Mouse (Mus musculus) lung, embryonic 15.5 days (tissue): ENCODE data around the gene Ppm1d. TPM values are rescaled to one million over a fixed set of nuclear protein-coding genes. Genes with fewer than 3 reads are reported as not detected.

Source experiments
- ATAC-seq: fragments of 200-750 bp; cut with Nextera tagmentation; 2 replicates; pipeline ENCODE4 v1.8.0; 2017; ENCODE audit warnings: moderate number of reproducible peaks, borderline replicate concordance; ENCODE audit not compliant: low FRiP score, low TSS enrichment; ENCODE audit errors: extremely low read depth
- H3K27ac ChIP-seq: fragments of 300-500 bp; sonication (generic); 2 replicates; pipeline ENCODE4 v1.5.1; 2015; ENCODE audit warnings: moderate library complexity, mild to moderate bottlenecking, inconsistent platforms
- H3K27me3 ChIP-seq: fragments of 300-500 bp; sonication (generic); 2 replicates; pipeline ENCODE4 v1.6.1; 2015; ENCODE audit warnings: inconsistent platforms
- H3K36me3 ChIP-seq: fragments of 300-500 bp; sonication (generic); 2 replicates; pipeline ENCODE4 v1.6.1; 2015; ENCODE audit warnings: inconsistent platforms
- H3K4me1 ChIP-seq: fragments of 300-500 bp; sonication (generic); 2 replicates; pipeline ENCODE4 v1.6.1; 2015; ENCODE audit warnings: inconsistent platforms
- H3K4me2 ChIP-seq: fragments of 300-500 bp; sonication (generic); 2 replicates; pipeline ENCODE4 v1.6.1; 2015; ENCODE audit warnings: inconsistent platforms, mild to moderate bottlenecking, moderate library complexity
- H3K4me3 ChIP-seq: fragments of 300-500 bp; sonication (generic); 2 replicates; pipeline ENCODE4 v1.5.1; 2015; ENCODE audit warnings: mild to moderate bottlenecking, inconsistent platforms
- H3K9ac ChIP-seq: fragments of 300-500 bp; sonication (generic); 2 replicates; pipeline ENCODE4 v1.6.1; 2015; ENCODE audit warnings: inconsistent platforms
- H3K9me3 ChIP-seq: fragments of 300-500 bp; sonication (generic); 2 replicates; pipeline ENCODE4 v1.6.1; 2016; ENCODE audit warnings: inconsistent platforms
- WGBS: fragments of 180-500 bp; shearing (Covaris S2); methylation state at CpG from one replicate; pipeline ENCODE4 v1.1.7; 2015; 5-methylcytosine and 5-hydroxymethylcytosine counted together
- polyA plus RNA-seq: library from polyadenylated mRNA; unstranded; fragments of >200 nt; fragmentation: Nextera tagmentation; extraction: Ambion mirVana; gene quantifications from 2 replicates; pipeline ENCODE4 v1.2.1, GENCODE M21; 2015

The Ppm1d gene
- polyA plus RNA-seq, 1 experiment from 2014 or later: 19.4 TPM

DNA sequence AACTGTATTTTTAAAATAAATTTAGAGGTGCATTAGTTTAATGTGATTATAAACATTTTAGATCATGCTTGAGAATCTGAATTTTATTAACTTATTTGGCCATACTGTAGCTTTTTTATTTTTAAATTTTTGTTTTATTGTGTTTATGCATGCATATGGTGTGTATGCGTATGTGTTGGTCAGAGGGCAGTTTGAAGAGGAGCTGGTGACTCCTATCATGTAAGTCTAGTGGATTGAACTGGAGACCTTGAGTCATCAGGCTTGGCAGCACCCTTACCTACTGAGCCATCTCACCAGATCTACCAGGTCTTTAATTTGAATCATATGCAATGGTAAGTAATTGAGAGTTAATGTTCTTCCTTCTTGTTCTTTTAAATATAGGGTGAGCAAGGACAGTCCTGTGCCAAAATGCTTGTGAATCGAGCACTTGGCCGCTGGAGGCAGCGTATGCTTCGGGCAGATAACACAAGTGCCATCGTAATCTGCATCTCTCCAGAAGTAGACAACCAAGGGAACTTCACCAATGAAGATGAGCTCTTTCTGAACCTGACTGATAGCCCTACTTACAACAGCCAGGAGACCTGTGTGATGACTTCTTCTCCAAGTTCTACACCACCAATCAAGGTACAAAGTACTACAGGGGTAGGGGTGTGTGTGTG lies 28.3 kb downstream of the Ppm1d start:
- no peak for ATAC-seq
- Histone ChIP-seq H3K27ac (no peak overlapping the region), H3K9ac (no peak overlapping the region), H3K36me3 (peaks cover 77% of the 10 kb centered on the region), H3K4me1 (no peaks in the 10 kb centered on the region), H3K27me3 (no peaks in the 10 kb centered on the region), H3K4me2 (no peak overlapping the region), H3K9me3 (no peaks in the 10 kb centered on the region), H3K4me3 (no peak overlapping the region)
- WGBS: 93% methylated on average over 6 of the region's 6 CpGs

DNA sequence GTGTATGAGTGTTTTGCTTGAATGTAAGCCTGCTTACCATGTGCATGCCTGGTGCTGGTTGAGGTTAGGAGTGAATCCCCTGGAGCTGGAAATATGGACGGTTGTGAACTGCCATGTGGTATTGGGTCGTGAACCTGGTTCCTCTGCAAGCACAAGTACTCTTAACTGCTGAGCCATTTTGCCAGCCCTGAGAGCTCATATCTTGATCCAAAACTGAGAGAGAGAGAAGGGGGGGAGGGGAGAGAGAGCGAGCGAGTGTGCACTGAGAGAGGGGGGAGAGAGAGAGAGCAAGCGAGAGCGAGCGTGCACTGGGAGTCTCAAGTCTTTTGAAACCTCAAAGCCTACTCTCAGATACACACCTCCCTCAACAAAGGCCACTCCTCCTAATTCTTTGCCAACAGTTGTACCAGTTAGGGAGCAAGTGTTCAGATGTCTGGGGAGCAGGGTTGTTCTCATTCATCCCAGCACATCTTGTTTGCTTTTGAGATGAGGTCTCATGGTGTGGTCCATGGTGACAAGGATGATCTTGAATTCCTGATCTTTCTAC lies 29.1 kb downstream of the Ppm1d start:
- H3K9ac ChIP-seq: no peak overlapping the region
- H3K4me3 ChIP-seq: no peak overlapping the region
- H3K27me3 ChIP-seq: no peaks in the 10 kb centered on the region
- WGBS: 88% methylated on average over 7 of the region's 7 CpGs
- no peak overlapping the region for H3K4me2 ChIP-seq
- H3K9me3 ChIP-seq: no peaks in the 10 kb centered on the region
- no peaks in the 10 kb centered on the region for H3K4me1 ChIP-seq
- H3K27ac ChIP-seq: no peak overlapping the region
- H3K36me3 ChIP-seq: peaks cover 71% of the 10 kb centered on the region
- ATAC-seq: no peak

DNA sequence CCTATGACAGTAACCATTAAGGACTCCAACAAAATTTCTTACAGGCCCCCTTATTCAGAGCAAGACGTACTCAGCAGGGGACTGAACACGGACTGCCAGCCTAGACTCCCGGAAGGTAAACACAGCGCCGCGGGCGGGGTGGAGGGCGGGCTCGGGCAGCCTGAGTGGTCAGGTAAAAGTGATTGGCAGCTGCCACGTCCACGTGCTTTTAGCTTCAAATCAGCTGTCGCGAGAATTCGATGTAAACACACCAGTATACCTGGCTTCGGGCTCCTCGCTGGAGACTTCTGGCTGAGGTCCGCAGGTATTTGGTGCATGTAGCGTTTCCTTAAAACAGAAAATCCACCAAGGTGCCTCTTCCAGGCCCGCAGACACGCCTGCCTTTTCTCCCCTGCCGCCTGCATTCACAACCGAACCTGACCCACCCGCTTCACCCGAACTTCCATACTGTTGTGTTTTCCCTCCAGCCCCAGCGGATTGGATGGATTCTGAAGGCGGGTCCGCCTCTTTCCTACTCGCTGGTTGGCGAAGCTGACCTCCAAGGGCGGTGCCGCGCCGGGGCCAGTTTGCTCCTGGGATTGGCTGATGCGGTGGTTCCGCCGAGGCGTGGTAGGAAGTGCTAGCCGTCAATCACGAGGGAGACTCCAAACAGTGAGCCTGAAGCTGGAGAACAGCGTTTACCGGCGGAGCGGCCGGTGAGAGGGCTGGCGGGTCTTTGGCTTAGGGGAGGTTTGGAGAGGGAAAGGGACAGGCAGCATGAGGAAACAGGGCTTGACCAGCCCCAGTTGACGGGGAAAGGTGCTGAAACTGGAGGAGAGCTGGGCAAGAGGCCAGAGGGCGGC lies 41.7 kb downstream of the Ppm1d start, which contains the start of gene Bcas3:
Gene Bcas3, plus strand, starts transcription at position 629 of the 842 bp plus-strand sequence.
- peak; percentile 99 for ATAC-seq
- Histone ChIP-seq H3K9me3 (no peaks in the 10 kb centered on the region), H3K4me2 (peak within 1 kb of the TSS; percentile 88), H3K4me3 (peak within 1 kb of the TSS; percentile 83), H3K4me1 (peaks cover 9% of the 10 kb centered on the region), H3K27ac (peak within 1 kb of the TSS; percentile 39; the same call in 1 of the 2 replicates), H3K9ac (peak within 1 kb of the TSS; percentile 82), H3K36me3 (no peaks in the 10 kb centered on the region), H3K27me3 (no peaks in the 10 kb centered on the region)
- under 1% methylated on average over 47 of the region's 47 CpGs for WGBS

DNA sequence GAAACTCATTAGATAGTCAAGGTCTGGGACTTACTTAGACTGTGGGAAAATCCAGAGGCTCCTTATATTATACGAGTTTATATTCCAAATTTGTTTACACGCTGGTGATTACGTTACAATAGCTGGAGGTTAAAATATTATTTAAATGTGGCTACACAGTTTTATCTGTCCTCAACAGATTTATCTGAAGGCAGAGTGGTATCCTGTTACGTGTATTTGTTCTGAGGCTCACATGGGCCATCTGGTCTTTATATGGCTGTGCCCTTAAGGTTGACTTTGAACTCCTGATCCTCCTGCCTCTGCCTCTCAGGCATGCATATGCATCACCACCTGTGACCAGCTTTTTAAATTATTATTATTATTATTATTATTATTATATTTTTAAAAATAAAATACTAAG lies 42.8 kb downstream of the Ppm1d start:
- Histone ChIP-seq H3K4me2 (peak overlapping the region; percentile 88), H3K27ac (no peak overlapping the region), H3K36me3 (no peaks in the 10 kb centered on the region), H3K4me1 (peaks cover 9% of the 10 kb centered on the region), H3K9ac (peak overlapping the region; percentile 82; the same call in 1 of the 2 replicates), H3K4me3 (peak overlapping the region; percentile 83), H3K9me3 (no peaks in the 10 kb centered on the region), H3K27me3 (no peaks in the 10 kb centered on the region)
- ATAC-seq: no peak
- WGBS: 56% methylated on average over 4 of the region's 4 CpGs

DNA sequence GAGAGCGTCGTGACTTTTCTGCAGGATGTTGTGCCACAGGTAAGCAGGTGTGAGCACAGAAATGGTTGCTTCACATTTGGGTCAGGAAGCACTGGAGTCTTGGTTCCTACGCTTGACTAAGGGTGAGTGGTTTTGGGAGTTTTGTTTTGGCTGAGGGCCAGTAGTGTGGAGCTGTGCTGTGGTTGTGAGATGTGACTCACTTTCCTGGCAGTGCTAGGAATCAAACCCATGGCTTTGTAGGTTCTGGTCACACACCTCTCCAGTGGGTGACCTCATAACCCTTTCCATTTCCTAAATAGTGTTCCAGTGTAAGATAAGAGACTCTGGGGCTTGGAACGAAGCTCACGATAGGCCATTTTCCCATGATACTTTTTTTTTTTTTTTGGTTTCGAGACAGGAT lies 48.6 kb downstream of the Ppm1d start:
- H3K36me3 ChIP-seq: 0 out of 2 replicates have a peak, but pooled peaks cover 4% of the 10 kb centered on the region
- no peaks in the 10 kb centered on the region for H3K4me1 ChIP-seq
- H3K9me3 ChIP-seq: no peaks in the 10 kb centered on the region
- H3K4me2 ChIP-seq: no peak overlapping the region
- no peak for ATAC-seq
- H3K9ac ChIP-seq: no peak overlapping the region
- H3K4me3 ChIP-seq: no peak overlapping the region
- H3K27ac ChIP-seq: no peak overlapping the region
- H3K27me3 ChIP-seq: no peaks in the 10 kb centered on the region
- 88% methylated on average over 6 of the region's 6 CpGs for WGBS

DNA sequence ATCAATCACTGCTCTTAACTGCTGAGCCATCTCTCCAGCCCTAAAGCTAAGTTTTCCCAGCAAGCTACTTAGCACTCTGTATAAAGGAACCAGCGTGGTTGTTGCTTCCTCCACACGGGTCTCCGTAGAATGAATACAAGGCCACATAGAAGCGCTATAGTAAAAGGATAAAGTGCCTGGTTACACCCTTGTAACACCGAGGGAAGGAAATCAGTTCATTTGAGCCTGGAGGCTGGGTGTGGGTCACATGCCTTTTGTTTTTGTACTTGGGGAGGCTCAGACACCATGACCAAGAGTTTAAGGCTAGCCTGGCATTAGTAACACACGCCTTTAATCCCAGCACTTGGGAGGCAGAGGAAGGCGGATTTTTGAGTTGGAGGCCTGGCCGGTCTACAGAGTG lies 50.6 kb downstream of the Ppm1d start:
- Histone ChIP-seq H3K4me1 (no peaks in the 10 kb centered on the region), H3K36me3 (0 out of 2 replicates have a peak, but pooled peaks cover 4% of the 10 kb centered on the region), H3K4me3 (no peak overlapping the region), H3K27me3 (no peaks in the 10 kb centered on the region), H3K4me2 (no peak overlapping the region), H3K27ac (no peak overlapping the region), H3K9me3 (no peaks in the 10 kb centered on the region), H3K9ac (no peak overlapping the region)
- no peak for ATAC-seq
- WGBS: 84% methylated on average over 8 of the region's 8 CpGs

DNA sequence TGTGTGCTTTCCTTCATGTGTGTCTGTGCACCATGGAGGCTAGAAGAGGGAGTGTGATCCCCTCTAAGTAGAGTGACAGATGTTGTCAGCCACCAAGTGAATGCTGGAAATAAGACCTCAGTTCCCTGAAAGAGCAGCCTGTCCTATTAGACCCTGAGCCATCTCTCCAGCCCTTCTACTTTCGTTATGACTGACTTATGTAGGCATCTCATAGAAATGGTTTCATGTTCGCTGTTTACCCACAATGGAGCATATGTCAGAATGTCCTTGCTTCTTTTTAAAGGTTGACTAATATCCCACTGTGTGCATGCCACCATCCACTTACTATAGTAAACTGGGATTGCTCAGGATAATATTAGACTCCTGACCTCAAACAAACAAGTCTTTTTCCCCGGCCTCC lies 55.1 kb downstream of the Ppm1d start:
- H3K36me3 ChIP-seq: no peaks in the 10 kb centered on the region; the same call in 1 of the 2 replicates
- WGBS: 85% methylated on average over 3 of the region's 3 CpGs

DNA sequence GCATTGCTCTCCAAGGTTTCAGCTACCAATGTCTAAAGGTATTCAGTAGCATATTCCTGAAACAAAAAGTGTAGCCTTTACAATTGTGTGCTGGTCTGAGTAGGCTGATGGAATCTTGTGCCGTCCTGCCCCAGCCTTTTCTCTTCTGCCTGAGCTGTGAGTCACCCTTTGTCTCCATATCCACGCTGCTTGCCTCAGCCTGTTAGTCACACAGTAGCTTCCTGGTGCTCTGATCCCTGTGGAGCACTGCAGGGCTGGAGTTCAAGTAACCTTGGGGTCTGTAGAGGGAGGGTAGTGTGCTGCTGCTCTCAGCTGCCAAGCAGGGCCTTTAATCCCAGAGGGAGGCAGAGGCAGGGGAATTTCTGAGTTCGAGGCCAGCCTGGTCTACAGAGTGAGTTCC lies 56.8 kb downstream of the Ppm1d start:
- no peaks in the 10 kb centered on the region for H3K4me1 ChIP-seq
- no peak overlapping the region for H3K4me2 ChIP-seq
- no peak for ATAC-seq
- 81% methylated on average over 3 of the region's 3 CpGs for WGBS
- no peaks in the 10 kb centered on the region for H3K9me3 ChIP-seq
- H3K27ac ChIP-seq: no peak overlapping the region
- H3K36me3 ChIP-seq: no peaks in the 10 kb centered on the region; the same call in 1 of the 2 replicates
- no peak overlapping the region for H3K4me3 ChIP-seq
- no peaks in the 10 kb centered on the region for H3K27me3 ChIP-seq
- H3K9ac ChIP-seq: no peak overlapping the region

More for the DNA sequence above, 55.1 kb downstream of the Ppm1d start:
- no peaks in the 10 kb centered on the region for H3K4me1 ChIP-seq
- H3K4me3 ChIP-seq: no peak overlapping the region
- no peak overlapping the region for H3K4me2 ChIP-seq
- H3K27ac ChIP-seq: no peak overlapping the region
- no peaks in the 10 kb centered on the region for H3K27me3 ChIP-seq
- H3K9ac ChIP-seq: no peak overlapping the region
- ATAC-seq: no peak
- H3K9me3 ChIP-seq: no peaks in the 10 kb centered on the region

DNA sequence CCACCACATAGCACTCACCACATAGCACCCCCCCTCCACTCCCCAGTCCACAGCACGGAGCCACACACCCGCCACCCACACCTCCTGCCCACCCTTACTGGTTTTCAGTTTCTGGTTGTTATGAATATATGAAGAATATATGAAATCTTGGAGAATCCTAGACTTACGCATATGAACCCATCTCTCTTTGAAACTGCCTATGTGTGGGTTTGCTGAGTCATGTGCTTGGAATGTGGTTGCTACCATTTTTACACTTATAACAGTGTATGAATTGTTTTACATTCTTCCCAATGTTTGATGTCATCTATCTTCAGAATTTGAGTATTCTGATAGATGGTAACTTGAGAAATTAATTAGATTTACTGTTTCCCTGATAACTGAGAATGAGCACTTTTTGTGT lies 68.0 kb downstream of the Ppm1d start:
- ATAC-seq: no peak

DNA sequence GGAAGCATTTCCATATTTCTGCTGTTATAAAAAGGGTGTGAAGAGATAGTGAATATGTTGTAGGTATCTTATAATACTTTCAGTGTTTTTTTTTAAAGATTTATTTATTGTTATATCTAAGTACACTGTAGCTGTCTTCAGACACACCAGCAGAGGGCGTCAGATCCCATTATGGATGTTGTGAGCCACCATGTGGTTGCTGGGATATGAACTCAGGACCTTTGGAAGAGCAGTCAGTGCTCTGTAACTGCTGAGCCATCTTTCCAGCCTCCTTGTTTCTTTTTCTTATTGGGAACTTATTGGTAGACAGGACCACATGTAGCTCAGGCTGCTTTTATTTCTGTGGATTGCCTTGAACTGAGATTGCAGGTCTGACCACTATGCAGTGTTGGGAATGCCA lies 69.0 kb downstream of the Ppm1d start:
- H3K9me3 ChIP-seq: no peaks in the 10 kb centered on the region
- H3K27ac ChIP-seq: no peak overlapping the region
- peaks cover 19% of the 10 kb centered on the region; the same call in 1 of the 2 replicates for H3K4me1 ChIP-seq
- H3K9ac ChIP-seq: no peak overlapping the region
- H3K36me3 ChIP-seq: no peaks in the 10 kb centered on the region
- H3K4me3 ChIP-seq: no peak overlapping the region
- no peak for ATAC-seq
- WGBS: 3% methylated on average over 1 of the region's 1 CpGs
- no peak overlapping the region for H3K4me2 ChIP-seq
- no peaks in the 10 kb centered on the region for H3K27me3 ChIP-seq

More for the DNA sequence above, 68.0 kb downstream of the Ppm1d start:
- H3K4me1 ChIP-seq: 0 out of 2 replicates have a peak, but pooled peaks cover 10% of the 10 kb centered on the region
- 78% methylated on average over 3 of the region's 3 CpGs for WGBS
- H3K9me3 ChIP-seq: no peaks in the 10 kb centered on the region
- no peak overlapping the region for H3K4me2 ChIP-seq
- H3K9ac ChIP-seq: no peak overlapping the region
- no peak overlapping the region for H3K27ac ChIP-seq
- no peaks in the 10 kb centered on the region for H3K27me3 ChIP-seq
- H3K36me3 ChIP-seq: no peaks in the 10 kb centered on the region
- no peak overlapping the region for H3K4me3 ChIP-seq

DNA sequence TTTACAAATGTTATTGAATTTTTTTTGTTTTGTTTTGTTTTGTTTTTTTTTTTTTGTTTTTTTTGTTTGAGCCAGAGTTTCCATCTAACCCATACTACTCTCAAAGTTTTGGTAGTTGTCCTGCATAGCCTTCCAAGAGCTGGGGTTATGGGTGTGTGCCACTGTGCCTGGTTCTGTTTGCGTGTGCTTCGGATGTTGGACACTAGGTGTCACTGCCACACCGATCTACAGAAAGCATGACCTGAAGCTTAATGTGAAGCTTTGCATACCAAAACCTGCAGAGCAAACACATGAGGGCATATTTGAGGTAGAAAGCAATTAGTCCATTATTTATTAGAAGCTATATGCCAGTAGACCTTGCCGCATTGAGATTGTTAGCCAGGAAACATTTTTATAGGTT lies 71.0 kb downstream of the Ppm1d start:
- H3K9me3 ChIP-seq: no peaks in the 10 kb centered on the region
- 4% methylated on average over 4 of the region's 4 CpGs for WGBS
- H3K27me3 ChIP-seq: no peaks in the 10 kb centered on the region
- 0 out of 2 replicates have a peak, but pooled peaks have one; percentile 61 for ATAC-seq
- H3K36me3 ChIP-seq: no peaks in the 10 kb centered on the region
- H3K9ac ChIP-seq: no peak overlapping the region
- no peak overlapping the region for H3K4me3 ChIP-seq
- no peak overlapping the region for H3K4me2 ChIP-seq
- H3K4me1 ChIP-seq: peaks cover 19% of the 10 kb centered on the region; the same call in 1 of the 2 replicates
- no peak overlapping the region for H3K27ac ChIP-seq
